Mouse (Mus musculus) heart, embryonic 13.5 days (tissue): Measurements from ENCODE around the gene Ripor2. TPM values are rescaled to one million over a fixed set of nuclear protein-coding genes. Genes with fewer than 3 reads are reported as not detected.

Experiments
- ATAC-seq: fragments of 200-750 bp; cut with Nextera tagmentation; 2 replicates; pipeline ENCODE4 v1.8.0; 2017; ENCODE audit warnings: moderate TSS enrichment; ENCODE audit not compliant: insufficient number of reproducible peaks, low FRiP score, low TSS enrichment; ENCODE audit errors: extremely low read depth
- H3K27ac ChIP-seq: fragments of 300-500 bp; sonication (generic); replicated peaks from 2 replicates; pipeline ENCODE4 v1.5.1; 2015; ENCODE audit warnings: moderate library complexity, mild to moderate bottlenecking, inconsistent platforms
- H3K27me3 ChIP-seq: fragments of 300-500 bp; sonication (generic); replicated peaks from 2 replicates; pipeline ENCODE4 v1.6.1; 2015; ENCODE audit warnings: mild to moderate bottlenecking, inconsistent platforms
- H3K36me3 ChIP-seq: fragments of 300-500 bp; sonication (generic); 2 replicates; pipeline ENCODE4 v1.6.1; 2015; ENCODE audit warnings: mild to moderate bottlenecking, inconsistent platforms
- H3K4me1 ChIP-seq: fragments of 300-500 bp; sonication (generic); 2 replicates; pipeline ENCODE4 v1.6.1; 2015; ENCODE audit warnings: inconsistent platforms
- H3K4me2 ChIP-seq: fragments of 300-500 bp; sonication (generic); 2 replicates; pipeline ENCODE4 v1.6.1; 2015; ENCODE audit warnings: inconsistent platforms, mild to moderate bottlenecking, moderate library complexity
- H3K4me3 ChIP-seq: fragments of 300-500 bp; sonication (generic); 2 replicates; pipeline ENCODE4 v1.5.1; 2015; ENCODE audit warnings: moderate library complexity, mild to moderate bottlenecking, inconsistent platforms
- H3K9ac ChIP-seq: fragments of 300-500 bp; sonication (generic); 2 replicates; pipeline ENCODE4 v1.6.1; 2015; ENCODE audit warnings: inconsistent platforms, mild to moderate bottlenecking, moderate library complexity
- H3K9me3 ChIP-seq: fragments of 300-500 bp; sonication (generic); 2 replicates; pipeline ENCODE4 v1.6.1; 2016; ENCODE audit warnings: inconsistent platforms
- whole genome bisulfite sequencing: fragments of 180-500 bp; shearing (Covaris S2); methylation state at CpG from one replicate; pipeline ENCODE4 v1.1.7; 2015; ENCODE audit warnings: mixed read lengths; 5-methylcytosine and 5-hydroxymethylcytosine counted together
- polyA plus RNA-seq: library from polyadenylated mRNA; unstranded; fragments of >200 nt; fragmentation: Nextera tagmentation; extraction: Ambion mirVana; gene quantifications from 2 replicates; pipeline ENCODE4 v1.2.1, GENCODE M21; 2015

Gene Ripor2
- polyA plus RNA-seq, 1 experiment from 2014 or later = 10.8 TPM

- Histone ChIP-seq H3K4me3 (peak overlapping the region; percentile 81), H3K36me3 (no peaks in the 10 kb centered on the region), H3K4me2 (peak overlapping the region; percentile 99), H3K4me1 (peaks cover 66% of the 10 kb centered on the region), H3K9ac (peak overlapping the region; percentile 88), H3K9me3 (no peaks in the 10 kb centered on the region), H3K27me3 (peaks cover 22% of the 10 kb centered on the region; the same call in 1 of the 2 replicates), H3K27ac (peak overlapping the region; percentile 80)
- under 1% methylated on average over 56 of the region's 66 CpGs for WGBS
- peak; percentile 18; the same call in 1 of the 2 replicates for ATAC-seq
These were observed 56.6 kb downstream of the Ripor2 start for GRCm38 (mm10) chr13:24638371-24639214.

GRCm38 (mm10) chr13:24639215-24640165 is 57.5 kb downstream of the Ripor2 start:
- H3K9ac ChIP-seq = peak overlapping the region; percentile 88
- ATAC-seq = no peak
- 10% methylated on average over 22 of the region's 22 CpGs for WGBS
- H3K4me2 ChIP-seq = peak overlapping the region; percentile 99
- no peaks in the 10 kb centered on the region for H3K9me3 ChIP-seq
- H3K4me3 ChIP-seq = peak overlapping the region; percentile 81
- peaks cover 72% of the 10 kb centered on the region for H3K4me1 ChIP-seq
- H3K27me3 ChIP-seq = peaks cover 20% of the 10 kb centered on the region; the same call in 1 of the 2 replicates
- H3K27ac ChIP-seq = peak overlapping the region; percentile 80
- H3K36me3 ChIP-seq = no peaks in the 10 kb centered on the region

- no peaks in the 10 kb centered on the region for H3K9me3 ChIP-seq
- H3K36me3 ChIP-seq = no peaks in the 10 kb centered on the region
- peak overlapping the region; percentile 88 for H3K9ac ChIP-seq
- H3K4me2 ChIP-seq = peak overlapping the region; percentile 99
- ATAC-seq = no peak
- peak overlapping the region; percentile 81 for H3K4me3 ChIP-seq
- peaks cover 78% of the 10 kb centered on the region for H3K4me1 ChIP-seq
- 46% methylated on average over 4 of the region's 4 CpGs for WGBS
- peak overlapping the region; percentile 73 for H3K27ac ChIP-seq
- H3K27me3 ChIP-seq = peaks cover 20% of the 10 kb centered on the region; the same call in 1 of the 2 replicates
These were observed 58.2 kb downstream of the Ripor2 start for GRCm38 (mm10) chr13:24640166-24640560.

- H3K9me3 ChIP-seq = no peaks in the 10 kb centered on the region
- no peak for ATAC-seq
- 68% methylated on average over 3 of the region's 3 CpGs for WGBS
- H3K4me3 ChIP-seq = no peak overlapping the region
- H3K4me2 ChIP-seq = peak overlapping the region; percentile 99
- H3K27ac ChIP-seq = peak overlapping the region; percentile 73; the same call in 1 of the 2 replicates
- H3K36me3 ChIP-seq = no peaks in the 10 kb centered on the region
- peaks cover 82% of the 10 kb centered on the region for H3K4me1 ChIP-seq
- peaks cover 14% of the 10 kb centered on the region; the same call in 1 of the 2 replicates for H3K27me3 ChIP-seq
- H3K9ac ChIP-seq = 0 out of 2 replicates have a peak overlapping the region, but pooled peaks have one; percentile 12
These were observed 58.9 kb downstream of the Ripor2 start for GRCm38 (mm10) chr13:24640836-24641385.

GRCm38 (mm10) chr13:24641491-24642430 is 59.8 kb downstream of the Ripor2 start:
- peaks cover 7% of the 10 kb centered on the region; the same call in 1 of the 2 replicates for H3K27me3 ChIP-seq
- H3K4me1 ChIP-seq = peaks cover 76% of the 10 kb centered on the region
- WGBS = 59% methylated on average over 7 of the region's 7 CpGs
- H3K4me3 ChIP-seq = no peak overlapping the region
- no peak for ATAC-seq
- no peak overlapping the region for H3K4me2 ChIP-seq
- no peak overlapping the region for H3K27ac ChIP-seq
- H3K9me3 ChIP-seq = no peaks in the 10 kb centered on the region
- no peak overlapping the region for H3K9ac ChIP-seq
- no peaks in the 10 kb centered on the region for H3K36me3 ChIP-seq

- Histone ChIP-seq H3K4me2 (no peak overlapping the region), H3K36me3 (no peaks in the 10 kb centered on the region), H3K4me1 (peaks cover 50% of the 10 kb centered on the region), H3K9me3 (no peaks in the 10 kb centered on the region), H3K9ac (no peak overlapping the region), H3K27ac (no peak overlapping the region), H3K27me3 (no peaks in the 10 kb centered on the region), H3K4me3 (no peak overlapping the region)
- WGBS = 73% methylated on average over 3 of the region's 3 CpGs
- ATAC-seq = no peak
These were observed 63.2 kb downstream of the Ripor2 start for GRCm38 (mm10) chr13:24645146-24645545.

GRCm38 (mm10) chr13:24646324-24646723 is 64.3 kb downstream of the Ripor2 start:
- Histone ChIP-seq H3K9me3 (no peaks in the 10 kb centered on the region), H3K27ac (no peak overlapping the region), H3K27me3 (no peaks in the 10 kb centered on the region), H3K9ac (no peak overlapping the region), H3K4me1 (peaks cover 49% of the 10 kb centered on the region), H3K4me3 (no peak overlapping the region), H3K36me3 (no peaks in the 10 kb centered on the region), H3K4me2 (no peak overlapping the region)
- ATAC-seq = no peak
- 53% methylated on average over 3 of the region's 3 CpGs for WGBS

- Histone ChIP-seq H3K9ac (no peak overlapping the region), H3K36me3 (no peaks in the 10 kb centered on the region), H3K4me2 (no peak overlapping the region), H3K4me1 (peaks cover 40% of the 10 kb centered on the region), H3K27ac (no peak overlapping the region), H3K9me3 (no peaks in the 10 kb centered on the region), H3K4me3 (no peak overlapping the region), H3K27me3 (no peaks in the 10 kb centered on the region)
- 71% methylated on average over 2 of the region's 2 CpGs for WGBS
- ATAC-seq = no peak
These were observed 65.5 kb downstream of the Ripor2 start for GRCm38 (mm10) chr13:24647444-24647843.

GRCm38 (mm10) chr13:24648027-24648426 is 66.0 kb downstream of the Ripor2 start:
- Histone ChIP-seq H3K4me2 (no peak overlapping the region), H3K27me3 (no peaks in the 10 kb centered on the region), H3K9me3 (no peaks in the 10 kb centered on the region), H3K4me1 (peaks cover 36% of the 10 kb centered on the region), H3K4me3 (no peak overlapping the region), H3K27ac (no peak overlapping the region), H3K36me3 (no peaks in the 10 kb centered on the region), H3K9ac (no peak overlapping the region)
- no peak for ATAC-seq
- WGBS = 41% methylated on average over 5 of the region's 5 CpGs

GRCm38 (mm10) chr13:24648668-24649067 is 66.7 kb downstream of the Ripor2 start:
- H3K4me3 ChIP-seq = no peak overlapping the region
- 87% methylated on average over 3 of the region's 3 CpGs for WGBS
- ATAC-seq = no peak
- H3K36me3 ChIP-seq = no peaks in the 10 kb centered on the region
- H3K9ac ChIP-seq = no peak overlapping the region
- peaks cover 30% of the 10 kb centered on the region for H3K4me1 ChIP-seq
- no peaks in the 10 kb centered on the region for H3K9me3 ChIP-seq
- H3K4me2 ChIP-seq = no peak overlapping the region
- no peaks in the 10 kb centered on the region for H3K27me3 ChIP-seq
- H3K27ac ChIP-seq = no peak overlapping the region
